Mouse (Mus musculus) lung, postnatal 36 days (tissue): ENCODE results near the gene Socs3.

ENCODE experiments used
- DNase-seq: peaks from one replicate; pipeline ENCODE4 v3.0.0; 2022; ENCODE audit warnings: mixed read lengths

The Socs3 gene

DNA sequence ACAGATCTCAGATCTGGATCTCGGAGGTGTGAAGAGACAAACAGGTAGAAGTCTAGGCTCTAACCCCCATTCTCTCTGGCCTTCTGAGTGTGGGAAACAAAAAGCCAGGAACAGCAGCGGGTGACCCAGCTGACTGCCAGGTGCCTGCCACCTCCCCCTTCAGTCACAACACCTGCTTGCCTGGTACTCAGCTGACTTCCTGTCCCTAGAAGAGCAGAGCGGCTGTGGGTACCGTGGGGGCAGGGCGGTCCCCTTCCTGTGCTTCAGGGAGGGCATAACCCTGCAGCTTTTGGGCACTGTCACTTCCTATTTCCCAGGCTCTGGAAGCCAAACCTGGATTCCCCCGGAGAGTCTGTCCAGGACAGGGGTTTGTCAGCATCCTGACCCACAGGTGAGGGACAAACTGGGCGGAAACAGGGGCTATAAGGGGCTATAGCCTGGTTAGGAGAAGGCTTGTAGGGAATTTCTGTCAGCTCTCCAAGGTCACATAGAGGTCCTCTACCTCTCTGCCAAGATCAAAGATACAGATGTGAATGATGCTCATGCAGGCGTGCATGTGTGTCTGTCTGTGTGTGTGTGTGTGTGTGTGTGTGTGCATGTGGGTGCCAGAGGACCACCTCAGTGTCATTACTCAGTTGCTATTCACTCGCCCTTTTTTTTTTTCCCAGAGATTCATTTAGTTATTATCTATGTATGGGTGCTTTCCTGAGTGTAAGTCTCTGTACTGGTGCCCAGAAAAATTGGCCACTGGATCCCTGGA, 17.5 kb downstream of the Socs3 start:
- DNase-seq, result peak; percentile 75

DNA sequence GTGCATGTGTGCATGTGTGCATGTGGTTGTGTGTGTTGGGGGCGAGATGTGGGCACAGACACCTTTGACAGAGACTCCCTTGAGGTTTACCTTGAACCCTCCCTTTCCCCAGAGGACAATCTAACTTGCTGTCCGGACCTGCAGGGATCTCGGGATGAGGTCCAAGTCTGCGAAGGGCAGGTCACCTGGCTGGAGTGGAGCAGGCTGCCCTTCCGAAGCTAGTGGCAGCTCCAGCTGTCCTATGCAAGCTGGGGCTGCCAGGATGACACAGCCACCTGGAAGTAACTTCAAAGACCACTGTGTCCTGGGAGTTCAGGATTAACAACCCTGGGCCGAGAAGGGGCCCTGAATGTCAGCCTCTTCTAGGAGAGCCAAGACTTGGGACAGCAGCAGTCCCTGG, 18.5 kb downstream of the Socs3 start:
- no peak for DNase-seq

DNA sequence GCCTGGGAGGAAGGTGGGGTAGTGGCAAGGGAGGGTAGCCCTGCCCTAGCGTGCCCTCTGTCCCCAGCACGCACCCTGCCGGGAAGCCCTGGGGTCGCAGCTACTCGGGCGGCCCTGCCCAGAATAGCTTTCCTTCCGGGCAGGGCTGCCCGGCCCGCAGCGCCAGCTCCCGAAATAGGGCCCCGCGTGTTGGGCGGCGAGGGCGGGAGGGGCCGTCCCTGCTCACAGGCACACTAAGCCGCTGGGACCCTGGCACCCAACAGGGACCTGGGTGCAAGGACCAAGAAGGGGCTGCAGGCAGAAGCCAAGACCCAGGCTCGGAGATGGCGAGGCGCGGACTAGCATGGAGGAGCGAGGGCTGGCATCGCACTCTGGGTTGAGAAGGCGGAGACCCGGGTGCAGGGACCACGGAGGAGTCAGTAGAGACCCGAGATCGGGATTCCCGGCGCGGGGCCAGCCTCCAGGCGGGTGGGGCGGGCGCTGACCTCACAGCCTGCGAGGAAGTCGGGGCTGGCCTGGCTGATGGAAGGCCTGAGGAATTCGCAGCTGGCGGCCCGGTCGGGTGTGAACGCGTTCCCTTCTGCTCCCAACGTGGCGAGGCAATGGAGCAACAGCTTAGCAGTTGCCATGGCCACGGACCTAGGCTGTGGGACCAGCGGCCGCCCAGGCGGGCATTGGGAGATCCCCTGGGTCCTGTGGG, 20.3 kb downstream of the Socs3 start:
- peak; percentile 91 for DNase-seq

DNA sequence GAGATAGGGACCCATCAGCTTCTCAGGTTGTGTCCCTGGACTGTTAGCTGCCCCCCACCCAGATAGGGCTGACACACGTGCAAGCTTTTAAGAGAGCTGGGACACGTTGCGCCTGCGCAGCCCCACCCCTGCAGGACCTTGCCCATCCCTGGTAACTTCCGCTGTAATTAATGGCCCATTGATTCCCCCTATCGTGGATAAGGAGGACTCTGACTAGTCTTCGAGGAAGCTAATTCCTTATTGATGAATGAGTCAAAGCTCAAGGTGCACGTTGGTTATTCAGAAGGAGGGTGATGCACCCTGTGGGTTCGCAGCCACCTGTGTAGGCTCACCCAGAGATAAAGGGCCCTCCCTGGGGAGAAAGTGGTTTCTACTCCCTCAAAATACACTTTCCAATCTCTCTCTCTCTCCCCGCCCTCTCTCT, 22.8 kb downstream of the Socs3 start:
- no peak for DNase-seq

DNA sequence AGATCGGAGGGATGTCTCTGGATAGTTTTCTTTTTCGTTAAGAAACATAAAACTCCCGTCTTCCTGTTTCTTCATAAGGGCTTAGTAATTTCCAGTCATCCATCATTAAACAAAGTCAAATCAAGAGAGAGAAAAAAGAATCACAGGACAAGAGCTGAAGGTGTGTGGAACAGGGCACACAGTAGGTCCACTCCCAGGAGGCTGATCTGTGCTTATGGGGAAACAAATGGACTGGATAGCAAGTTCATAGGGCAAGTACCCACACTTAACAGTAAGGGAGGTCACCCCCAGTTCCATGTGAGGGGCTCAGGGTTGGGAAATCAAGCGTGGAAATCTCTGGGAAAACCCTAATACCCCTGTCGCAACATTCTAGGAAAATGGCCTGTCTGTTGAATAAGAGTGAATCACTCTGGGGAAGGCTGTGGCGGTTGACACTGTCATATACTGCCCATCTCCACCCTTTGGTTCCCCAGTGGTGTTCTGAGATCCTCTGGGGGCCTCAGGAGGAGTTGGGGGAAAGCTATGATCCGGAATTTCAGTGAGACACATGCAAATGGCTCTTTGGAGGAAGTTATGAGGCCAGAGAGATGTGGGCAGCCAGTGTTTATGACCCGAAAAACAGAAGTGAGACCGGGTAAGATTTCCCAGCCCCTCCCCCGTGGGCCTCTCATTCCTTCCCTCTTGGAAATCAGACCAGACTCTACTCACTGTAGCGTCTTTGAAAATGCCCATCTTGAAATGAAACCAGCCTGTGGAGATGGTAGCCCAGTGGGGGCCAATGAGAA, 23.5 kb downstream of the Socs3 start:
- peak; percentile 74 for DNase-seq

DNA sequence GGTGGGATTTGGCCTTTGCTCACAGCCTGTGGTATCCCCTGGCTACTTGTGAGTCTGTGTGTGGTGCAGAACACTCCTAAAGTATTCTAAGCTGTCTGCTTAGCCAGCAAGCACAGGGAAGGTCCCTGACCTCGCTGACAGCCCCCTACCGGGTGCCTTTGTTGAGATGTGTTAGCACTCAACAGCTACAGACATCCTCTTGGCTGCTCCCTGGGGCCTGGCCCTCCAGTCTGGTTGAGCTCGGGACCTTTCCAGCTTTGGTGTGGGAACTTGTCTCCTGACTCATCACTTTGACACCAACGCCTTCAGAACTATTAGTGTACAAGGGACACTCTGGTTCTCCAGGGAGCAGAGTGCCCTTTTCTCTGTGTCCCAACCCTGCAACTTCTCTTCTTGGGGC, 28.0 kb downstream of the Socs3 start:
- no peak for DNase-seq

DNA sequence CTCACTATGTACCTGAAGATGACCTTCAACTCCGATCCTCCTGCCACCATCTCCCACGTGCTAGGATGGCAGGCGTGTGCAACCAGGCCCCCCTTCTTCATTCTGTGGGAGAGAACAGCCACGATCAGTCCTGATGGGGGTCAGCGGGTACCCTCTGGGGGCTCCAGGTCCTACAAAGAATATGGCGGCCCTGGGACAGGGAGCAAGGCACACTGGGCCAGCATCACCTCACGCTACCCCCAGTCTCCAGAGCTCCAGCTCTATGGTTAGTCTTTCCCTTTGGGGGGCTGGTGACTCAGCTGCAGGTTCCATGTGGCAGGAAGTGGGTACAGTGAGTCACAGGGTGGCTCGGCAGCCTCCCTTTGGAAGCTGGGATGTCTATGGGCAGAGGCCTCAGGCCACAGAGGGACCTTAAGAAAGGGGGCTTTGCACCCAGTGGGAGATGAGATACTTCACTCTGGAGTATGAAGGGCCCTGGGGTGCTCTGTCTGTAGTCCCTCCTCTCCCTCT, 28.5 kb downstream of the Socs3 start:
- DNase-seq, result no peak

DNA sequence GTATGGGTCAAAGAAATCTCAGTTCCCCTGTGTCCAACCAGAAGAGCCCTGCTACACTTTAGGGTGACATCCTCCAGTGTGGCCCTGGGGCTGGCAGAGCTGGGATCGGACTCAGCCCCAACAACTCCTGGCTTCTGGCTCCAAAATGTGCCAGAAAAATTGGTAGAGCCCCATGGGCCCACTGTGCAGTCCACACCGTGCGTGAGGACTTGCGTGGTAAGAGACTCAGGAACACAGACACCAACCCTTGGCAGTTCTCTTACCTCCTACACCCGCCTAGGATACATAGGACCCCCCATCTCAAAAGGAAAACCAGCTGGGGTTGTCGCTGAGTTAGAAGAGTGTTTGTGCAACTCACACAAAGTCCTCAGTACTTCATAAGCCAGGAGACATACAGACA, 29.0 kb downstream of the Socs3 start:
- no peak for DNase-seq

DNA sequence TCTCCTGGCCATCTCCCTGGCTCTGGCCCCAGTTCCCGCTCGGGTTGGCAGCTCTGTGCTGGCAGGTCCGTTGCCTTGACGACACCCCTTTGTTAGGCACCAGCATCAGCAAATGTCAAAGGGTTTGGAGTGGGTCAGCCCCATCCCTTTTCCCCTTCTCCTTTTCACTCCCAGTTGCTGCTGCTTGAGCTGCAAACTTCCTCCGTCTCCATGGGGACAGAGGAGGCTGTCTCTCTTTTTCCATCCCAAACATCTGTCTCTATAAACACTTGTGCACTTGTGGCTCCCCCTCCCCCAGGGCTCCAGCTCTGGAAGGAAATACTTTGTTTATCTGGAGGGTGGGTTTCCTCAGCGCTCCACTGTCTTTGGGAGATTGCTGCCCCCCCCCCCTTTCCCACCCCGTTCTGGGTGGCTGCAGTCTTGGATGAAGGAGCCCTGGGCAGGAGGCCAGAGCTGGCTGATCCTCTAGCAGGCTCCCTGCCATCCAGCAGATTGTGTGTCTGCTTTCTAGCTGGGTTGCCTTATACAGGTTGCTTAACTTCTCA, 30.0 kb downstream of the Socs3 start:
- peak; percentile 94 for DNase-seq

DNA sequence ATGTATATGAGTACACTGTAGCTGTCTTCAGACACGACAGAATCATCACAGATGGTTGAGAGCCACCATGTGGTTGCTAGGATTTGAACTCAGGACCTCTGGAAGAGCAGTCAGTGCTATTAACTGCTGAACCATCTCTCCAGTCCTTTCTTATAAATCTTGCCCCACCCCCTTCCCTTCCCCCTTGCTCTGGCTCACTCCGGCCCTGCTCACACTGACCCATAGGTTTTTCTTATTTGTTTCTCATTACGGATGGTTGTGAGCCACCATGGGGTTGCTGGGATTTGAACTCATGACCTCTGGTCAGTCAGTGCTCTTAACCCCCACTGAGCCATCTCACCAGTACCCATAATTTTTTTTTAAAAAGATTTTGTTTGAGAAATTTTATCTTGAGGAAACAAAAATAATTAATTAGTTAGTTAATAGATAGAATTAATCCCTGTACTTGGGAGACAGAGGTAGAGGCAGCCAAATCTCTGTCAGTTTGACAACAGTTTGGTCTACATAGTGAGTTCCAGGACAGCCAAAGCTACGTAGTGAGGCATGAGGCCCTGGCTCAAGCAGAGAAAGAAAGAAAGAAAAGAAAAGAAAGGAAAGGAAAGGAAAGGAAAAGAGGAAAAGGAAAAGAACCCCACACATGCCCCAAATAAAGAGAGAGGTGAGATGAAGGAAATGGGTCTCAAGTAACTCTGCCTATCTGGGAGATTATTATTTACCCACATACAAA, 30.7 kb downstream of the Socs3 start:
- no peak for DNase-seq

DNA sequence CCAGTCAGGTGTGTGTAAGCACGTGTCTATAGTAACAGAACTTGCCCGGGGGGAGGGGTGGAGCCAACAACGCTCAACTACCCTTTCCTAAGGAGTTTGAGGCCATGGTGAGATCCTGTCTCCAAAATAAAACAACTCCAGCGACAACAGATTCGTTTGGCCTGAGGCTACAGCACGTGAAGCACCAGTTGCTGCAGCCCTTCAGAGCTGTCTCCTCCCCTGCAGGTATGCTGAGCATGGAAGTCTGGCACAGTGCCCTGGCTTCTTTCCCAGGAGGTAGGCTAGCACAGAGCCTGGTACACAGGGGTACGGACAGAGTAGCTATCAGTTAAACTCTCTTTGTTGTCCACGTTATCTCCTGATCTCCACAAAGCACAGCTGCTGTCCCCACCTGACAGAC, 33.6 kb downstream of the Socs3 start:
- peak; percentile 92 for DNase-seq

DNA sequence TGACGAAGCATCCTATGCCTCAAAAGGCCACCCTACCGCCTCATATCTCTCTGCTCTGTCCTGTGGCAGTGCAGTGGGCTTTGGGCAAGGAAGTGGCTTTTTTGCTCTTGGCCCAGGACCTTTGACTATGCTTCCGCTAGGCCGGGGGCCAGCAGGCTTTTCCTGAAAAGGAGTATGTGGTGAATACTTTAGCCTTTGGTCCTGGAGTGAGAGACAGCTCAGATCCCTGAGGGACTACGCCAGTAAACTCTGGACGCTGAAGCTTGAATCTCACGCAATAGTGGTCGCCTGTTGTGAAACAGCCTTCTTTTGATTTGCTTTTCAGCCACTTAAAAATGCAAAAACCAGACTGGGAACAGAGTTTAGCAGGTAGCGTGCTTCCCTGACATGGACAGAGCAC, 34.2 kb downstream of the Socs3 start:
- DNase-seq, result peak; percentile 78

DNA sequence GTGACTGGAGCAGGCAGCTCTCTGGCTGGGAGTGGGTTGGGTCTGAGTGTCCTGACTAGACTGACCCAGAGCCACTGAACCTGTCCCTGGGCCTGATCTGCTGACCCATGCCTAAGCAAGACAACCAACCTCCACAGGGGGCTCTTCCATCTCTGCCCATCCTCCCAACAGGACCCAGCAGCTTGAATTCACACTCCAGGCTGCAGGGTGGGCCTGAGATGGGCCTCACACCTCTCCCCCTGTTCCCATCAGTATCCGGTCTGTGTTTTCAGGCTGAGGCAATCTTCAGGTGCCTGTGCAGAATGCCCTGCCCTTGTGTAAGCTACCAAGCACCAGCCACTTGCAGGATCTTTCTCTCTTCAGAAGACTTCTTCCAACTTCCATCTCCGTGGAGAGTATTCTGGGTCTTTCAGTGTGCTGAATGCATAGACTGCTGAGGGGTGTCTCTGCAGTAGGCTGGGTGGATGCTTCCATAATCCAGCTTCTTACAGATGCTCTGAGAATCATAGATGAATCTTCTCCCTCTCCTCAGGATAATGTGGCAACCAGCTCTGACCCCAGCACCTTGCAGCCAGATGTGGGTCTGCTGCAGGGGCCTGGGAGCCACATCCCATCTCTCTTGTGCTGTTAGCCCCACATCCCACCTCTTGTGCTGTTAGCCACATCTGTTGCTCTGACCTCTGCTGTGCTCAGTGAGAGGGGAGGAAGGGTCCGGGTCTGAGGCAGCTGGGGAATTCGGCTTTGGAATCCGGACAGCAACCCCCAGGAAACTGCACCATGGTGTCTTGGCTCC, 35.1 kb downstream of the Socs3 start:
- DNase-seq, result no peak

DNA sequence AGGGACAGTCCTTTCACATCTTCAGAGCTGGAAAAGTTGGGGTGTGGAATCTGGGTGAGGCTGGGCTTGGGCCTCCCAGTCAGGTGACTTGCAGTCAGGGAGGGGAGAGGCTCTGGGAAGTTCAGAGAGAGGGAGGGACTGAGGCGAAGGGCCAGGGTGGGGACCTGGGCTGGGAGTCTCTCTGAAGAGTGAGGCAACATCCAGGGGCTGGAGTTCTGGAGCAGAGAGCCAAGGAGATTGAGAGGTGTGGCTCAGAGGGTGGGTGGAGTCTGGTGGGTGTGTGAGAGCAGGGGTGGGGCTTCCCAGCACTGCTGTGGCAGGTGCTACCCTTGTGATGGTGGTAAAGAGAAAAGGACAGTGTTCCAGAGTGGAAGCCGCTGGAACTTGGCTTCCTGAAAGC, 35.7 kb downstream of the Socs3 start:
- peak; percentile 91 for DNase-seq

DNA sequence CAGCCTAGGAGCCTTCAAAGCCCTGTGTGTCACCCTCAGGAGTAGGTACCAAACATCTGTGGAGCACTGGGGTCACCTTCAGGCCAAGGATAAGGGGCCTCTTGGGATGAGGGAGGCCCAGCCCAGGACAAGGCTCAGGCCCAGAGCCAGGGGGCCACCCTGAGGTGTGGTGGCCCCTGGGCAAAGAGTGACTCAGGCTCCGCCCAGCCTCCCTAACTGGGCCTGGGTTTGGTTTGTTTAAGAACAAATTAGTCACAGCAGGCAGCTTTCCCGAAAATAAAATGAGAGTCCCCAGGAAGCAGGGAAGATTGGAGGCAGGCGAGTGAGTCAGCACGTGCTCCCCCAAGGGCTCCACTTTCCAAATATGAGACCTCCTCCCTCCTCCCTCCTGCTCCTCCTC, 37.7 kb downstream of the Socs3 start:
- peak; percentile 78 for DNase-seq

DNA sequence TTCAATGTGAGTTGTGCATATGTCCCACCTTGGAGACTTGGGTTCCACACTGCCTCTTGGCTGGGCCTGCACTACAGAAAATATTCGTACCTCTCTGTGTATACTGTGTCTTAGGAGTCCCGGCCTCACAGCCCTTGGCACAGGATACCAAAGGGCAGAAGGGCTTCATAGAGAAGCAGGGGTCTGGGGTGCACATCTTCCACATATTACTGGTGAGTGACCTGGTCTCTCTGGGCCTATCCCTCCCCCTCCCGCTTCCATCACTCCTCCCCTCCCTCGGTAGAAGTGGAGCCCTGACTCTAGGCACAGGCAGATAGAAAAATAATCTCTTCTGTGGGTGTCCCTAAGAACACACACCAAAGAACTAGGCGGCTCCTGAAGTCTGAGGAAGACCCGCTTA, 38.3 kb downstream of the Socs3 start:
- DNase-seq, result no peak

DNA sequence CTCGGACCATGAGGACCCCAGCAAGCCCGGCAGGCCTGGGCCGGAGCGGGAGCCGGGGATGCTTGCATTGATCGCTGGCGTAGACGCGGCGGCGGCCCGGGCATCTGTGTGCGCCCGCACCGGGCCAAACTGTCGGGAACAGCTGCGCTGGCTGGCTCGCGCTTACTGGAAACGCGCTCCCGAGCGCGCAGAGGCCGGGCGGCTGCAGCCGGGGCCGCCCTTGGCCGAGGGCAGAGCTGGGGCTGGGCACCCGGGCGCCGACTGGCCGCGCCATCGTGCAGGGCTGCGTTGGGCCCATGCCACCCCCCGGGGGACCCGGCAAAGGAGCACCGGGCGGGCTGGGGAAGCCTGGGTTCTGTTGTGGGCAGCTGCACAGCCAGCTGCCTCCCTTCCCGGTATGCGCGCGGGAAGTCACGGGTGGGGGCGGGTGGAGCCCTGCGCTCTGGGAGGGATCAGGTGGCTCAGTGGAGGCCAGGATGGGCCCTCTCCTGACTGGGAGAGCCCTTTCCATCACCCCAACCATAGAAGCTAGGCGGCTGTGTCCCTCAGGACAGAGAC, 39.0 kb downstream of the Socs3 start:
- DNase-seq, result peak; percentile 57

DNA sequence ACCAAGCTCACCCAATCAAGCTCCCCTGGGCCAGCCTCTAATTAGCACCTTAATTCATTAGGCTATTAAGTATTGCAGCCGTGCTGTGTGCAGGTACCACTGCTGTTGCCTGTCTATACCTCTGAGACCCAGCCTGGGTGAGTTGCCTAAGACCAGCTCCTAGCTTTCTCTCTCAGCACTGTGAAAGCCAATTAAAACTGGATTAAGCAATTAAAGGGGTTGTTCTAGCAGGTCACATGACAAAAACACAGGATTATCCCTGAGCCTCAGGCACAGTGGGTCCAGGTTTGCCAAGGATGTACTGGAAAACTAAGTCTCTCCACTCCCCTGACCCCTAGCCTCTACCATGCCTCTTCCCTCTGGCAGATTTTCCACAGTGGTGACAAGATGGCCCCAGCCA, 44.3 kb downstream of the Socs3 start:
- DNase-seq, result no peak

DNA sequence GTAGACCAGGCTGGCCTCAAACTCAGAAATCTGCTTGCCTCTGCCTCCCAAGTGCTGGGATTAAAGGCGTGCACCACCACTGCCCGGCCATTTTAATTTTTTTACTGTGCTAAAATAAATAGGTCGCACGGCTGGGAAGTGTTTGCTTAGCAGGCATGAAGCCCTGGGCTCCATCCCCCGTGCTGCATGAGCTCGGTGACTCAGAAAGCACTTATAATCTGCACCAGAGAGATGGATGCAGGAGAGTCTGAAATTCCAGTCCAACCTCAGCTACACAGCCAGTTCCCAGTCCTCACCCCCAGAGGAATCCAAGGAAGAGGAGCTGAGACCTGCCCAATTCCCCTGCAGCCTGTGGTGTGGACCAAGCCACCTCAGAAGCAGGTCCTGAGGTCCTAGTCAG, 45.4 kb downstream of the Socs3 start:
- peak; percentile 62 for DNase-seq

DNA sequence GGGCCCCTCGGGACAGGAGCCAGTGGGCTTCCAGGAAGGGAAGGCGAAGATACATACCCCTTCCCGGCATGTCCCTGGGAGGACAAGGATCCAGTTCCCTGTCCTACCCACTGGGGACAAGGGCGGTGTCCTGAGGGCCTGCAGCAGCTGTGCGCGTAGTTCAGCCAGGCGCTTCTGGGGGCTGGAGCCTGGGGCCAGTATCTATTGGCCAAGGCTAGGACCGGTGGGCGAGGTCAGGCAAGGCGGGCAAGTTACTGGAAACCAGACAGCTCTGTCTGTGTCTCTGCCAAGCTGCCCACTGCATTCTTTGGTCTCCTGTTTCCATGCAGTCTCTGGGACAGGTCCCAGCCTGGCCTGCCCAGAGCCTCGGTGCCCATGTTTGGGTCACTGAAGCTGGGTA, 46.6 kb downstream of the Socs3 start:
- DNase-seq, result no peak

DNA sequence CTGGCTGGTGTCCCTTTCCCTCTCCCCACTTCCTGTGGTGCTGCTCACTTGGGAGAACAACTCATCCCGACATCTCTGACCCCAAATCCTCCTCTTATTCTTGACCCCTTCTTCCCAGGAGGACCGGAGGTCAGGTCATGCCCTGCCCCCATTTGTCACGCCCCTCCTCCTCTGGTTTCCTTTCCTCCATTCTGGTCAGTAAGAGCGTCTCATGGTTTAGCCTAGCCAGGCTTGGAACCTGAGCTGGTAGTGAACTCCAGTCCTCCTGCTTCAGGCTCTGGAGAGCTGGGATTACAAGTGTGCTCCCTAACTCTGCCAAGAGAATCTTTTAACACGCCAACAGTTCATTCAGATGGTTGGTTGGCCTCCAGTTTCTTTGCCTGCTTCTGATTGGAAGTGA, 50.6 kb downstream of the Socs3 start:
- no peak for DNase-seq
